Mouse (Mus musculus): ENCODE measurements at regions not wholly inside any gene's neighbourhood (a gene's known extent, or its start where the extent isn't known, plus 50 kb on each side); places are given as distances from the start of the nearest gene placed in this dataset.
A peak's percentile ranks its signal among the peaks of the same experiment; 100 is the strongest.

DNA sequence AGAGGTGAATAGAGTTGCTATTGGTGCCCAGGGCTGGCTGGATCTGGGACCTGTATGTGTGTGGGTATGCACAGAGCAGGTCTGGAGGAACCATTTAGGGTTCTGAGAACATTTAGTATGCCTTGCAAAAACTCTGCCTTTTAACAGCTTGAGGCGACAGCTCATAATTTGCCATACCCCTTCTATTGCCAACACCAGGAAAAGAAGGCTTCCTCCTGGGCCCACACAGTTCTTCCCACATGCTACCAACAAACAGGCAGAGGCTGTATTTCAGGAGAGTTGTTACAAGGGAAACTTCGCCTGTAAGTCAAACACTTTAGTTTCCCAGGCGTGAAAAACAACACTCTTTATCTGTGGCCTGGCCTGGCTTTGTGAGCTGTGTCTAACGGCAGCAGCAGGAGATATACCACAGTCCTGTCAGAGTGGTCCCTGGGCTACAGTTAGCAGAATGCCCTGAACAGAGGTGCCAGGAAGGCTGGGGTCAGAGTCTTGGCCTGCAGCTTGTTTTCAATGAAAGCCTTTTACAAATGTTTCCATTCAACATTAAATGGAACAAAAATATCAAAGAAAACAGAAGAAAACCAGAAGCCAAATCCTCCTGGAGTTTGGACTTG is 225.4 kb downstream of the Dhx35 start:
- DNase-seq (ENCODE audit: low spot score), result no peak

DNA sequence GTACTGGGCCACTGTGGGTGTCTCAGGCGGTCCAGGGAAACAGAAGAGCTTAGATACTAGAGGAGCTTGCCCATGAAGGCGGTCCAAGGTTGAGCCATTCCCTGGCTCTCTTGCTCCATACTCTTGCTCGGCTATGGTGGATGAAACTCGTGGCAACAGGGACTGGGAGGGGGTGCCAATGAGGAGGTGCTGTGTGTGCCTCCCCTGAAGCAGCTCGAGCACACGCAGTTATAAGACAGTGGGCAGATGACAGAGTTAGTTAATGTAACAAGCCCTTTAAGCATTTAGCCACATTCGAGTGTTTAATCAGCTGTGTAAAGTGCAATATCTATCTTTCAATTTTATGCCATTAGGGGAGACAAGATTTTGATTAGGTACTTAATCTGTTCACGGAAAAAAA is 237.5 kb downstream of the Dhx35 start:
- DNase-seq (ENCODE audit: low spot score), result no peak

DNA sequence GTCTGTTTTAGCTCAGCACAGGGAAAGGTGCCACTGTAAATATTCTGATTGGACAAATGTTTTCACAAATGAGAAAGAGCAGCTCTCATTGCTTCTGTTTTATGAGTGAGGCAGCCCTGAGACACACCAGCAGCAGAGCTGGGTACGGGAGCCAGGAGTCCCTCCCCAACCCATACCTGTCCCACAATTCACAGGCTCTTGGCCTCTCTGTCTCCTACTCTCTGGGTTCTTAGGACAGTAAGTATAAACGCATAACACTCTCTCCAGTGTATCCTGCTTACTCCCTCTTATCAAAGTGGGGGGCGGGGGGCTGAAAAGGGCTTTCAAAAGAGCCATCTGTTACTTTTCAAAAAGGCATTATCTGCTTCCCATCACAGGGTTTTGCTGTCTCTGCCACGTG is 245.3 kb downstream of the Dhx35 start:
- DNase-seq (ENCODE audit: low spot score), result no peak

DNA sequence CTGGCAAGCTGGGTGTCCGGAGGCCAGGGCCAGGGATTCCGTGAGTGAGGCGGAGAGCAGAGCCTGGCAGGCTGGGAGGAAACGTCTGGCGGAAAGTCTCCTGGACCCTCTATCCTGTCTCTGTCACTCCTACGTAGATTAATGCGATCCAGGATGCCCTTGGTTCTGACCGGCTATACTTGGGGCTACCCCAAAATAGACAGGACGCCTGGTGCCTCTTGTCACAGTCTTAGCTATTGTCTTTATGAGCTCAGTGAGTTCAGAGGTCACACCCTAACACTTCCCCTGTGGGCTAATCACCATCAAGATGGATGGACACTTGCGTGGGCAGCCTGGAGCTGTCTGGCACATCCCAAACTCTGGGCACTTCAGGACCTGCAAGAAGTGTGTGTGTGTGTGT is 258.9 kb downstream of the Dhx35 start:
- DNase-seq (ENCODE audit: low spot score), result no peak

DNA sequence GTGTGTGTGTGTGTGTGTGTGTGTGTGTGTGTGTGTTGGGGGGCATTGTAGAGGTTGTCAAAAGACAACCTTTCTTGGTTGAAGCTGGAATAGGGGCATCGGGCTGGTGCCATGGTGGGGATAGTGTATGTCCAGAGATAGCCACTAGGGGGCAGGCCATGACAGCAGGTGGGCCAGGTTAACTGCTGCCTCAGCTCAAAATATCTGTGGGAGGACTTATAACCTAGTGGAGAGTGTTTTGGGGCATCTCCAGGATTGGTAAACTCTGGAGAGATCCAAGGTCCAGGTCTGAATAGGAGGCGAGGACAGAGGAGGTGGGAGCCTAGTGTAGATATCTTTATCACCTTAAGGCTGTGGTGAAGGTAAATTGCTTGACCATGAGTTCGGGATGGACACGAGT is 259.3 kb downstream of the Dhx35 start:
- DNase-seq (ENCODE audit: low spot score), result peak; percentile 69

DNA sequence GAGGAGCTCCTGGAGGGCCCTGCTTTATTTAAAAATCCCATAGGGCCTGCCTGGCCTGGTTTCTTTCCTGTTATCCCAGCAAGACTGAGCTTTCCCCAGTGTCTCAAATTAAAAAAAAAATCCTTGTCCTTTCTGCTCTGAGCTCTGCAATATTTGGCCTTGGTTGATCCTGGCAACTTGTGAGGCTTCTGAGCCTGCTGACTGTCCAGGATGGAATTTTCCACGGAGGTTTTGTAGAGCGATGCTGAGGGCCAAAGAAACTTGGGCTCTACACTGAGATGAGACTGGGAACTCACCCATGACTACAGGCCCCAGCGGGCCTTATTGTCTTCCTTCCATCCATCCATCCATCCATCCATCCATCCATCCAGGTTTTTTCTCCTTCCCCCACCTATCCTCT is 259.8 kb downstream of the Dhx35 start:
- peak; percentile 23 for DNase-seq (ENCODE audit: low spot score)

DNA sequence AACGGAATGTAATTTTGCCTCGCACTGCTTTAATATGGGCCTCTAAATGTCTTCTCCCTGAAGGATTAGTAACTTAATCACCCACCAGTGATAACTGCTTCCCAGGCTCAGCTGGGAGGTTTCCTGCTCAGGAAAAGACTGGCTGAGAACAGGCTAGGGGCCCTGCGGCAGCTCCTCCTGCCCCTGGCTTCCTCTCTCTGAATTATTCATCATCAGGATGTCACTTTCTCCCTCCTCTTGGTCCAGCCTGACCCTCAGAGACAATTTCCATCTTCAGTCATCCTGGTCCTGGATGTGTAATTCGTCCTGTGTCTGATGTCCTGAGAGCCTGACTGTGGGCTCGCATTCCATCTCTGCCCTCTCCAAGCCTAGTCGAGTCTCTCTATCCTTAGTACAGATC is 261.2 kb downstream of the Dhx35 start:
- DNase-seq (ENCODE audit: low spot score), result no peak

DNA sequence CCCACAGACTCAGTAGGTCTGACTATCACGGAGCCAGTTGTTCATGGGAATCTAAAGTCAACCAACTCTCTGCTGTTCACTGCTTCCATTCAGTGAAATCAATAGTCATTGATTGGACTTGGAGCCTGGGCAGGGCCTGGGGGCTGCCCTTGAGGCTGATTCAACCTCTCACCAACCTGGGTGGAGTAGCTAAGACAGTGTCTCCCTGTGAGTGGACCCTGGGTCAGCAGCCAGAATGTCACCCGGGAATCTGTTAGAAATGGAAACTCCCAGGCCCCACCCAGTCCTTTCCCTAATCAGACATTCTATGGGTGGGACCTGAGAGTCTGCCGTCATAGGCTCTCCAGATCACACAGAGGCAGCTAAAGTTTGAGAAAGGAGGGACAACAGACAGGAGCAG is 262.4 kb downstream of the Dhx35 start:
- DNase-seq (ENCODE audit: low spot score), result no peak

DNA sequence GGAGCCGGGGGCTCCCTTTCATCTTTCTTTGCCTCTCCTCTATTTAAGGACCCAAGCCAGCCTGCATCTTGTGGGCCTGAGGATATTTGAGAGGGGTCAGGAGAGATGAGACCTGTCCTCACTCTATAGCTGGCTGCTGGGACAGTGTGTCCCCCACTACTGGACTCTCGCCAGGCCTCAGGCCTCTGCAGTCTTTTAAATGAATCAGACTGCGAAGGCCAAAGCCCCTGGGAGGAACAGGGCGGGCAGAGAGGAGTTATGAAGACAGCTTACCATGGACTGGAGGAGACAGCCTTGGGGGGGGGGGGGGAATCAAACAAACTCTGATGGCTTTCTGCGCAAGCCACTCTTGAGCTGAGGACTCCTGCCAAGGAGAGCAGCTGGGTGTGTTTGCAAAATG is 262.9 kb downstream of the Dhx35 start:
- DNase-seq (ENCODE audit: low spot score), result no peak

DNA sequence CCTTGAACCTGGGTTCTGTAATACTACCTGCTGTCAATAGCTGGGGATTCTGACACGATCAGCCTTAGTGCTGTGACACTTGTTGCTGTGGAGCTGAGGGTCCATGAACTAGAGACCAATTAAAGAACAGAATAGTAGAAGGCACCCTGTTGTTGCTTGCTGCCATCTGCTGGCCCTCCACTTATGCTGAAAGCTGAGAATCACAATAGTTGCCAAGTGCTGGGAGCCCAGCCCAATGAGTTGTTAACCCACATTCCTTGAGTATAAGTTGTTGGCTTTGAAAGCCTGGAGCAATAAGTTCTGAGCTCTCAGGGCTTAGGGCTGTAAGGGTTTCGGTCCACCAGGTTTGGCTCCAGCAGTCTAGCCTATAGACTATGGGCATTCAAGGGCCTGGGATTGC is 267.7 kb downstream of the Dhx35 start:
- DNase-seq (ENCODE audit: low spot score), result peak; percentile 28

DNA sequence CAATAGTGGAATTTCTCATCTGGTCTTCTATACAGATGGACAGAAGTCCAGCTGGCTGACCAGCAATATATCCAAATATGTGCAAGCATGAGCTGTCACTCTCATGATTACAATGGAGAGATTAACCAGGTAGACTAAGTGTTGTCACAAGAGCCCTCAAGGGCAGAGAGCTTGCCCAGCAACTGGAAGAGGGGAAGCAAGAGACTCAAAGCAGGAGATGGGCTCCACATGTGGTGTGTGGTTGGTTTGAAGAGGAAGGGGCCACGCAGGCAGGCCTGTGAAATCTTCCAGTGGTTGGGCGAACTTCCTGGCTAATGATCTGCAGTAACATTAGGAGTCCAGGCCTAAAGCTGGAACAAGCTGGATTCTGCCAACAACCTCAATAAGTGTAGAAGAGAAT is 268.1 kb downstream of the Dhx35 start:
- no peak for DNase-seq (ENCODE audit: low spot score)

DNA sequence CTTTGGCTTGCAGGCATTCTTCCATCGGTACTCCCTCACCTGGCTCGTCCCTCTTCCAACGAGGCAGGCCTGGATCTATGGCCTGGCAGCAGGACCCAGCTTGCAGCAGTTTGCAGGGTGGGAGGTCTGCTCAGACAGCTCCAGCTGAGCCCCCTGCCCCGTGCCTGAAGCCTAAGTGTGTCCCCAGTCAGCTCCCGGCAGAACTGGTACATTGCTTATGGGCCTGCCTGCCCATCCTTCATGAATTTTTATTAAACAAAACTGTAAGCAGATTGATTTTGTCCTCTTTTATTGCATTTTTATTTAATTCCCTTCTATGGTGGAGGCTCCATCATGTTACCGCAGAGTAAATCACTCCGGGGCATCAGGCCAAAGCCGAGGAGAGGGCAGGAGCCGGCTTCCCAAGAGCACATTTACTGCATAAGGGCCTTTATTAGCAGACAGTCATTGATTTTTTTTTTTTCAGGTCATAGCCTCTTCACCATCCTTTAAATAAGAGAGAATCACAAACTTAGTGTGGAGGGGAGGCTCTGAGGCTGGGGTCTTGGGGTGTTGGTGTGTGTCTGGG is 269.9 kb downstream of the Dhx35 start:
- no peak for DNase-seq (ENCODE audit: low spot score)

DNA sequence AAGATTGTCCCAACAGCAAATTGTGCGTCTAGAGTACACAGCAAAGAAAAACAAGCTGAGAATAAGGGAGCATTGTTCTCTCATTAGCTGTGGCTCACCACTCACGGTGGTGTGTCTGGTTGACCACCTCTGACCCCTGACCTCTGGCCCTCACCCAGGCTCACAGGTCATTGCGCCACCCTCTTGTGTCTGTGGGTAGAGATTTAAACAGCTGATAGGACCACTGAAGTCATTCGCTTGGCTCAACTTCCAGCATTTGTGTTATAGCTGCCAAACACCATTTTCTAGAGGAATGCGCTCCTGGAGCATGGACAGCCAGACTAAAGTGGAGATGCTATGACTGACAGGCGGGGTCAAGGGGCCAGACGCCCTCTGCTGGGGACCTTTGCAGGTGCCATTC is 272.9 kb downstream of the Dhx35 start:
- DNase-seq (ENCODE audit: low spot score), result no peak

DNA sequence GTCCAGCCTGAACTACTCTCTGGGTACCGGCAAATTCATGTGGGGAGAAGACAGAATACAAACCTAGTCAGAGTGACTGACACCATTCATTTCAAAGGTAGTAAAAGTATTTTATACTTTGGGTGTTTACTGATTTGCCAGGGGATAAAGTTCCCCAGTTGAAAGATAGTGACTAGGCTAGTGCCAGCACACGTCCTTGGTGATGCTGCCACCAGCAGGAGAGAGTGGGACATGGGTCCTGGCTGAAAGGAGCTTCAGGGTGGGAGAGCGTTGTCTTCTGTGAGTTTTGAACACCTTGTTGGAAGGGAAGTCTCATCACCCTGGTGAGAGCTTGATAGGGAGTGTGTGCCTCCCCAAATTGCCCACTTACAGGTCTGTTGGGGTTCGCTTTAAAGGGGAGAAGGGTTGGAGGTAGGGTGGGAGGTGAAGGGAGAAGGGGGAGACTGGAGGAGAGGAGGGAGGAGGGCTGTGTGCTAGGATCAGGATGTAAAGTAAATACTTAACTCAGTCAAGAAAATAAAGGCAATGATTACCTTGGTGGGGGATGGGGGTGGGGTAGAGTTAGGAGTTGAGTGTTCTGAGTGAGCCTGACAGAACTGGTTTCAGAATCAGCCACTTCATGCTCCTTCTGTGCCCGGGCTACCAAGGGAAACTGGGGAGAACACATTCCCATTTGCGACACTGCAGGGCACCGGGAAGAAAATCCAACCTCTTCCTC is 273.9 kb downstream of the Dhx35 start:
- DNase-seq (ENCODE audit: low spot score), result no peak

DNA sequence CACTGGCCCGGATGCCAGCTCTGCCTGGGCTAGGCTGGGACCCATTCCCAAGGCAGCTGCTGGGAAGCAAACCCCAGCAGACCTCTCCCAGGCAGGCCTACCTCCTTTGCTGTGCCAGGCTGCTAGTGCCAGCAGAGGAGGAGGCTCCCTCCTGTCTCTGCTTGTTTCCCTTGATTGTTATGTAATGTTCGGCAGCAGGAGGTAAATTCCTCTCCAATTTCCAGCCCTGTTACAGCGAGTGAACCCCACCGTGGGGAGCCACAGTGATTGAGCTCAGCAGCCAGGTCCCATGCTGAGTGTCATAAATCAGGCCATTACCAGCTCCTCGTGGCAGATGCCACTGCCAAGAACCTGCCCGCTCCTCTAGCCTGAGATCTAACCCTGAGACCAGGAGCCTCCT is 274.6 kb downstream of the Dhx35 start:
- DNase-seq (ENCODE audit: low spot score), result no peak

DNA sequence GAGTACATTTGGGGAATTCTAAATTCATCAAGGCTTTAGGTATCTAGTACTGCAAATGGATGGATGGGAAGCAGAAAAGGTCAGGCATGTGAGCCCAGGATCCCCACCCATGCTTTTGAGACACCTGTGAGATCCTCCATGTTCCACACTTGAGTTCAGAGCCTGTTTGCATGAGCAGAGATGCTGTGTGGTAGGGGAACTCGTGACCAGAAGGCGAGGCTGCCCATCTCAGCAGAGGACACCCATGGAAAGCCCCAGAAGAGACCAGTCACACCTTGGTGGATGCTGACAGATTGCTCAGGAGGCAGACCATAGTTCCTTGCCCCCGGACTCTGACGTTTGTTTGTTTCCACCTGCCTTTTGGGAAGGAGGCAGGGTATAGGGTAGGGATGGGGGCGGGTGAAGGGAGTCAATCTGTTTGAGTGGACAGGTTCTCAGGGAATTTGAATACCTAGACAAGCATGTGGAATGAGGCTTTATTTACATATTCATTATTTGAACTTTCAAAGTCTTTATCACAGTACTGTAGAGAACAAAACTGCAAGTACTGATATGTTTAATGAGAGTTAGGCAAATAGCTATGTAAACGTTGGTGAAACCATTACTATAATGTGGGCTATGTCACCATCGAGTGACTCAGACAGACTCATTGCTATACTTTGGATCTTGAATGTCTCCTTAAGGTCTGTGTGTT is 278.5 kb downstream of the Dhx35 start:
- no peak for DNase-seq (ENCODE audit: low spot score)

DNA sequence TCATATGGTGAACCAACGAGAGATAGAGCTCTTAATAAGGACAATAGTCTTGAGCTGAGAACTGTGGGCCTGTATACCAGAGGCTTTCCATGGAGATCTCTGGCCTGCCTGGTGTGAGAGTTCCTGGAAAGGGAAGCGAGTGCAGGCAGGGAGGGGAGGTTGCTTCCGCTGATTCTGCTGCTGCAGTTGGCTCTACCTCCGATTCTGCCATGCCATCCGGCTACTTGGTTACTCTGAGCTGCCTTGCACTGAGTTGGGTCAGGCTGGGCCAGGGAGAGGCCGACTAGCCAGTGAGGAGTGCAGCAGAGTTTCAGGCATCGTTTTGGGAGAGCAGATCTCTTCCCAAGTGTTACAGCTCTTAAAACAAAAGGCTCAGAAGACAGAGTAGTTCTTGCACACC is 285.2 kb downstream of the Dhx35 start:
- no peak for DNase-seq (ENCODE audit: low spot score)

DNA sequence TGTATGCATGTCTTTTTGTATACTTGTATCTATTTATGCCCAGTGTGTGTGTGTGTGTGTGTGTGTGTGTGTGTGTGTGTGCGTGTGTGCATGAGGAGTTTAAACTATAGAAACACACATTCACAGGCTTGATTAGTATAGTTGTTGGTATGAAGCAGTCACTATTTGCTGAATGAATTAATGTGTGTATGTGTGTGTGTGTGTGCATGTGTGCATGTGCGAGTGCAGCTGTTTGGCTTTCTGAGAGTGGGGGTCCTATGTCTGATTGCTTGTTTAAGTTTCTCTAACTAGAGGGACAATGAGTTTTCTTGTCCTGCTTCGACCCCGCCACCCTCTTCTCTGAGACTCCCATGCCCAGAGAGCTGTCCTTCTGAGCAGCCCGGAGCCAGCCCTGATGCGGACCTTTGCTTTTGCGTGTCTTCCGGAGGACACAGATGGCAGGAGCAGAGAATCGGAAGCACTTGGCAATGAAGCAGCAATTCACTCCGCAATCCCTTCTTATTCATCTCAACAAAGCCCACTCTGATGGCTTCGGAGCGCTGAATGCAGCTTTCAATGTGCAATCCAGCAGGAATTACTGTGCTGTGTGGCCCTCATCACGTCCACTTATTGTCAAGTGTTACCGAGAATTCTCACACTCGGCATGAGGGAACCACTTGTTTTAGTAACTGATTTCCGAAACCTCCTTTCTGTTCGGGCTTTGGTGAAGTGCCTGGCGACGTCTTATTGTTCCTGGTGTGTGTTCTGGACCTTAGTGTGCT is 286.4 kb downstream of the Dhx35 start:
- no peak for DNase-seq (ENCODE audit: low spot score)

DNA sequence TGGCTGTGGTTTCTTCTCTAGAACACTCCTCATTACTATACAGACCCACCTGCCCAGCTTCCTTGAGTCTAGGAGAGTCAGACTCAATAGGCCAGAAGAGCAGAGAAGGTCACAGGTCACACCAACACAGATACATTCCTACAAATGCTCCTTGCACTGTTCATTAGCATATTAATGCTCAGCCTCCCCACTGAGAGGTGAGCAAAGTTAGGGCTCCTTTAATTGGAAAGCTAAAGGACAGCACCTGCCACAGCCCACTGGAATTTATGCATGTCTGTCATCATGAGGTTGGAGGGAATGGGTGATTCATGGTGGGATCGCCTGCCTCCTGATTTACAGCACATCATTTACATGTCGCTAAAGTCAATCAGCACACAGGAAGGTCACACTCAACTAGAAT is 292.2 kb downstream of the Dhx35 start:
- DNase-seq (ENCODE audit: low spot score), result no peak

DNA sequence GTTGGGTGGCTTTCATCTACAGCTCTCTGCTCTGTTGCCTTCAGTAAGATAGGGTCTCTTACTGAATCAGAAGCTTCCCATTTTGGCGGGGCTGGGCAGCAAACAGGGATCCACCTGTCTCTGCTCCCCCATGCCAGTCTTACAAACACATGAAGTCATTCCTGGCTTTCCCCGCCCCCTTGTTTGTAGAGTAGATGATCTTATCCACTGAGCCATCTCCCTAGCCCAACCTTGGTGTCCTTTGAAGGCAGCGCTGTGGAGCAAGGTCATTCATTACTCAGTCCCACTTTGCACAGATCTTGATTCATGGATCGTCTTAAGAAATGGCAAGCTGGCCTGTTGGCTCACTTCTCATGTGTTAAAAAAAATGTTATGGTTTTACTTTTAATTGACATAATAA is 293.6 kb downstream of the Dhx35 start:
- no peak for DNase-seq (ENCODE audit: low spot score)

DNA sequence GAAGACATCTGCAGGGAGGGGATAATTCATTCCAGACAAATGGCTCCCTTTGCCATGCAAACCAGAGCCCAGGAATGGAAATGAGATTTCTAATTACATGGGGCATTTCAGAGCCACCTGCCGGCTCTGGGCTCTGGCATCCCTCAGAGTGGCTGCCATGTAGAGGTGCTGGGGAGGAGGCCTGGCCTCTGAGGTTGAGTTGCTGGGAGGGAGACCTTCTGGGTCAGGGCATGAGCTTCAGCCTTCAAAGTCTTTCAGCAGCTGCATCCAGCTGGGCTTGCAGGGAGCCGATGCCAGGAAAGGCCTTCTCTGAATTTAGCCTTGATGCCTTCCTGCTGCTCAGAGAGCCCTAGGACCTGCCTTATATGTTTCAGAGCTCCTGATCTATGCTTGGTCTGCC is 302.1 kb downstream of the Dhx35 start:
- DNase-seq (ENCODE audit: low spot score), result peak; percentile 22

DNA sequence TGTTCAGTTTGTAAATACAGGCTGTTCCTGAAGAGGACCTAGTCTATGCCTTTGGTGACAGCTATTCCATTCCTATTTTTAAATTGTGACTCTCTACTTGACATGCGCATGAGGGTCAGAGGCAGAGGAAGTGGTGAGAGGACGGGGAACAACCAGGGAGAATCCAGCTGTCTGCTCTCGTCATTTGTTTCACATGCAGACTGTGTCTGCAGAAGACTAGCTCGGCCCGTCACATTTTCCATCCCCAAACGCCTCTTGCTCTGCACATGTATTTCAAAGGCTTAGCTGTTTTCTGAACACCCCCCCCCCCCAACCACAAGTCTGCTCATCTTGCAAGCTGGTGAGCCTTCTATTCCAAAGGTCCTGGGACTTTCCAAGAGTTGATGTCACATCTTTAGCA is 339.4 kb downstream of the Dhx35 start:
- no peak for DNase-seq (ENCODE audit: low spot score)

DNA sequence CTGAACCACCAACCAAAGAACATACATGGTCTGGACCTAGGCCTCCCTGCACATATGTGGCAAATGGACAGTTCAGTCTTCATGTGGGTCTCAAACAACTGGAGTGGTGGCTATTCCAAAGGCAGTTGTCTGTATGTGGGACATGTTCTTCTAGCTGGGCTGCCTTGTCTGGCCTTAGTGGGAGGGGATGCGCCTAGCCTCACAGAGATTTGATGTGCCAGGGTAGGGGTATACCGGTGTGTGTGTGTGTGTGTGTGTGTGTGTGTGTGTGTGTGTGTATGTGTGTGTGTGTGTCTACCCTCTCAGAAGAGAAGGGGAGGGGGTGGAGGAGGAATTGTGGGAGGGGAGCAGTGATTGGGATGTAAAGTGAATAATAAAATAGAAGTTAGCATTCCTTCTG is 344.0 kb downstream of the Dhx35 start:
- DNase-seq (ENCODE audit: low spot score), result no peak

Data from urinary bladder, postnatal 14 days (tissue).